Mouse (Mus musculus): Measurements from ENCODE around the gene Prrc2b.

Prrc2b gene

GRCm38 (mm10) chr2:32221577-32221976 lies 70.7 kb downstream of the Prrc2b start:
- no peak for DNase-seq (ENCODE audit: low read depth, low spot score)

GRCm38 (mm10) chr2:32222057-32222456 lies 71.2 kb downstream of the Prrc2b start:
- DNase-seq (ENCODE audit: low read depth, low spot score) = no peak

GRCm38 (mm10) chr2:32235433-32235832 lies 84.6 kb downstream of the Prrc2b start:
- no peak for DNase-seq (ENCODE audit: low read depth, low spot score)

GRCm38 (mm10) chr2:32235886-32236759 lies 85.2 kb downstream of the Prrc2b start, which contains the start of gene Pomt1:
TSS of gene Pomt1 (plus strand) at chr2:32236590.
- peak; percentile 98 for DNase-seq (ENCODE audit: low read depth, low spot score)

- peak; percentile 72 for DNase-seq (ENCODE audit: low read depth, low spot score)
These were observed 86.0 kb downstream of the Prrc2b start for GRCm38 (mm10) chr2:32236760-32237487.

GRCm38 (mm10) chr2:32237571-32237970 lies 86.7 kb downstream of the Prrc2b start:
- DNase-seq (ENCODE audit: low read depth, low spot score) = no peak

GRCm38 (mm10) chr2:32238708-32239435 lies 88.0 kb downstream of the Prrc2b start:
- DNase-seq (ENCODE audit: low read depth, low spot score) = no peak

GRCm38 (mm10) chr2:32240591-32240990 lies 89.7 kb downstream of the Prrc2b start:
- no peak for DNase-seq (ENCODE audit: low read depth, low spot score)

- no peak for DNase-seq (ENCODE audit: low read depth, low spot score)
These were observed 92.1 kb downstream of the Prrc2b start for GRCm38 (mm10) chr2:32242986-32243385.

GRCm38 (mm10) chr2:32246741-32247140 lies 95.9 kb downstream of the Prrc2b start:
- no peak for DNase-seq (ENCODE audit: low read depth, low spot score)

- no peak for DNase-seq (ENCODE audit: low read depth, low spot score)
These were observed 97.8 kb downstream of the Prrc2b start for GRCm38 (mm10) chr2:32248377-32249361.

GRCm38 (mm10) chr2:32251791-32252527 lies 101.1 kb downstream of the Prrc2b start:
- DNase-seq (ENCODE audit: low read depth, low spot score) = no peak

GRCm38 (mm10) chr2:32252658-32253057 lies 101.8 kb downstream of the Prrc2b start:
- no peak for DNase-seq (ENCODE audit: low read depth, low spot score)

- DNase-seq (ENCODE audit: low read depth, low spot score) = no peak
These were observed 102.5 kb downstream of the Prrc2b start for GRCm38 (mm10) chr2:32253352-32253751.

- DNase-seq (ENCODE audit: low read depth, low spot score) = no peak
These were observed 103.7 kb downstream of the Prrc2b start for GRCm38 (mm10) chr2:32254563-32254962.

- no peak for DNase-seq (ENCODE audit: low read depth, low spot score)
These were observed 105.4 kb downstream of the Prrc2b start for GRCm38 (mm10) chr2:32256273-32256672.

GRCm38 (mm10) chr2:32258887-32259533 lies 108.1 kb downstream of the Prrc2b start:
- no peak for DNase-seq (ENCODE audit: low read depth, low spot score)

GRCm38 (mm10) chr2:32259657-32260417 lies 109.0 kb downstream of the Prrc2b start, which contains the start of gene Uck1:
TSS of gene Uck1 (minus strand) at chr2:32260159.
- peak; percentile 96 for DNase-seq (ENCODE audit: low read depth, low spot score)

GRCm38 (mm10) chr2:32260635-32261034 lies 109.8 kb downstream of the Prrc2b start:
- DNase-seq (ENCODE audit: low read depth, low spot score) = peak; percentile 54

All from mesoderm, embryonic 11.5 days (tissue).